Mouse (Mus musculus) adrenal gland, adult 18-20 months (tissue): ENCODE data around the gene Eif4a3. TPM values are rescaled to one million over a fixed set of nuclear protein-coding genes. Genes with fewer than 3 reads are reported as not detected.
"Not testable (repeated sequence)": the region's sequence is repeated elsewhere in the genome, so short reads cannot be mapped to it uniquely, and the experiment has no call there.

Experiments
- DNase-seq, 2 experiments: peaks; one replicate each; pipeline ENCODE4 v3.0.0; 2021 to 2022; ENCODE audit warnings: low spot score in 2 of 2
- total RNA-seq, 2 experiments: library from RNA; stranded (reverse); gene quantifications; 1 replicate in 1 of 2; 2 replicates in 1 of 2; pipeline ENCODE4 v1.2.3; 2021

Eif4a3 gene
- total RNA-seq, 2 experiments from 2014 or later, result 130 to 134 TPM

DNA sequence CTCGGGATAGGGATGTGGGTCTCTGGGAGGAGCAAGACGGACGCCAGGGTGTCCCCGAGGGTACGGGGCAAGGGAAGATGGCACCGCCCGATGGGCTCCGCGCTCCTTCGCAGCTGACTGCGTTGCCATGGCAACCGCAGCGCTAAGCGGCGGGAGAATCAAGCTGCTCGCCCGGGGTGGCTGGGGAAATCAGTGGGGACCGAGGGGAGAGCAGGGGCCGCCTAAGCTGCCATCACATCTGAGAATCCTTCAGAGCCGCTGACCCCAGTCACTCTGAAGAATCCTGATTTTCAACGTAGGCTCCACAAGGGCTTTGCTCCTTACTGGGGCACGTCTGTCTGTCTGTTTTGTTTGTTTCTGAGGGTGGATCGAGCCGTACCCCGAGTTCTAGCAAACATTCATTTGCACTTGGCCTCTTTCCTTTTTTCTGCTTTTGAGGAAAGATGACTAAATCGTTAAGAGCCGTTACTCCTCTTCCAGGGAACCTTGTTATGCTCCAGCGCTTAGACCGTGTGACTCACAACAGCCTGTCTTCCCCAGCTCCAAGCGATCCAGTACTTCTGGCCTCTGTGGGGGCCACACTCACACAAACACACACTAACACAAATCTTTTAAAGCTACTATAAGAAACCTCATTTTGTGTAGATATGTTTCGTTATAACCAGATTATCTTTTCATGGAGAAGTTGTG, 502 bp upstream of the Eif4a3 start:
- DNase-seq, result no peak

DNA sequence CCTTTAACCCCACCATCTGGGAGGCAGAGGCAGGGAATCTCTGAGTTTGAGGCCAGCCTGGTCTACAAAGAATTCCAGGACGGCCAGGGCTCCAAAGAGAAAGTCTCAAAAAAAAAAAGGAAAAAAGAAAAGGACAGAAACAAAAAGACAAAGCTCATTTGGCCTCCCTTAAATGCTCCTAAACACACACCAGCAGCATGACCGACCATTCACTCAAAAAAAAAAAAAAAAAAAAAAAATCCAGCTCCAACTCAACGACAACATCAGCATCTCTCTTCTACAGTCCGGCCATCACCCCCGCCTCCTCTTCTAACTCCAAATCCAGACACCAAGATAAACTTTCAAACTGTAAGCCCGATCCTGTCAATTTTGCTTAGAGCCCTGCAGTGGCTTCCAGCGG, 972 bp downstream of the Eif4a3 start:
- DNase-seq, result no peak

DNA sequence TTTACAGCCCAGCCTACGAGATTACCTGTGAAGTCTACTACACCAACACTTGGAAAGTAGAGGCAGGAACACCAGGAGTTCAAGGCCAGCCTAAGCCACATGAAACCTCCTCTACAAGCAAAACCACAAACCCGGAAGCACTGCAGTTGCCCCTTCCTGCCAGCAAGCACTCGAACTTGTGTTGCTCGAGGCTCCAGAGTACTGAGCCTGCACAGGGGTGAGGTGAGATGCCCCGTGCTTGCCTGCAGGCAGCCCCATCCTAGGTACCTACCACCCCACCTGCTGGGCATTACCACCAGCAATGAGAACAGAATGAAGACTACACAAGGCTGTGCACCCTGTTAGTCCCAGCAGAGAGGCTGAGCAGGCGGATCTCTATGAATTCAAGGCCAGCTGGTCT, 1.9 kb downstream of the Eif4a3 start:
- DNase-seq, result no peak

DNA sequence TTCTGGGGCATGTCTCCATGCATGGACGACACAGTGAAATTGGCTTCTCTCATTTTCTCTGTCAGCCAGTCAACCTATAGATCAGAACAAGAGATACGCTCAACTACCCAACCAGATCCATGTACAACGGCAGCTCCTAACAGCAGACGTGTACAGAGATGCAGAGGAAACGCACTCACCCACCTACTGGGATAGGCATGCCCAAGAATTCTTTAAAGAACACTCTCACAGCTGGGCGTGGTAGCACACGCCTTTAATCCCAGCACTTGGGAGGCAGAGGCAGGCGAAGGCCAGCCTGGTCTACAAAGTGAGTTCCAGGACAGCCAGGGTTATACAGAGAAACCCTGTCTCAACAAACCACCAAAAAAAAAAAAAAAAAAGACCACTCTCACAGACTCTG, 7.0 kb downstream of the Eif4a3 start:
- not testable (repeated sequence) for DNase-seq

DNA sequence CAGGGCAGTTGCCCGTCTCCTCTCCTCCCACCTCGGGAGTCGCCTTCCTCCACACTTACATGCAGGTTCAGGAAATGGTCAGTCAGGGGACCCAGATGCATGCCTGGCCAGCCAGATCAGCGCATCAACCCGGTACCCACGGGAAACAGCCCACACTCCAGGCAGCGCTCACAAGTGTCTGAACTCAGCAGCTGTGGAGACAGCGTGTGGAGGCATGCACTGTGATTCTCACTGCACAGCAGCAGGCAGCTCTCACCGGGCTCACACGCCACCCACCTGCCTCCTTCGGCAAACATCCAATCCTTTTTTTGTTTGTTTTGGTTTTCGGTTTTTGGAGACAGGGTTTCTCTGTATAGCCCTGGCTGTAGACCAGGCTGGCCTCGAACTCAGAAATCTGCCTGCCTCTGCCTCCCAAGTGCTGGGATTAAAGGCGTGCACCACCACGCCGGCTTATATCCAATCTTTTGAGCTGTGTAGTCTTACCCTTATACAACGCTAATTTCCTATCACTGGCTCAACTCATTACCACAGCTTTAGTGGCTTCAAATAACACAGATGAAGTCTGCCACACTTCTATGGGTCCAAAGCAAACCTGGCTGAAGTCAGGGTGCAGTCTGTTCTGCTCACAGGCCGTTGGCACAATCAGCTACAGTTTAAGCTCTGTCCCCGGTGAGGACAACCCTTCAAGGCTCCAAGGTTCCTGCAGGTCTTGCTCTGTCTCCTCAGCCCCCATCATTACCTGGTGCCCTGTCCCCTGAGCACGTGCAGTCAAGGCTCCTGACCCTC, 12.5 kb downstream of the Eif4a3 start:
- no peak for DNase-seq

DNA sequence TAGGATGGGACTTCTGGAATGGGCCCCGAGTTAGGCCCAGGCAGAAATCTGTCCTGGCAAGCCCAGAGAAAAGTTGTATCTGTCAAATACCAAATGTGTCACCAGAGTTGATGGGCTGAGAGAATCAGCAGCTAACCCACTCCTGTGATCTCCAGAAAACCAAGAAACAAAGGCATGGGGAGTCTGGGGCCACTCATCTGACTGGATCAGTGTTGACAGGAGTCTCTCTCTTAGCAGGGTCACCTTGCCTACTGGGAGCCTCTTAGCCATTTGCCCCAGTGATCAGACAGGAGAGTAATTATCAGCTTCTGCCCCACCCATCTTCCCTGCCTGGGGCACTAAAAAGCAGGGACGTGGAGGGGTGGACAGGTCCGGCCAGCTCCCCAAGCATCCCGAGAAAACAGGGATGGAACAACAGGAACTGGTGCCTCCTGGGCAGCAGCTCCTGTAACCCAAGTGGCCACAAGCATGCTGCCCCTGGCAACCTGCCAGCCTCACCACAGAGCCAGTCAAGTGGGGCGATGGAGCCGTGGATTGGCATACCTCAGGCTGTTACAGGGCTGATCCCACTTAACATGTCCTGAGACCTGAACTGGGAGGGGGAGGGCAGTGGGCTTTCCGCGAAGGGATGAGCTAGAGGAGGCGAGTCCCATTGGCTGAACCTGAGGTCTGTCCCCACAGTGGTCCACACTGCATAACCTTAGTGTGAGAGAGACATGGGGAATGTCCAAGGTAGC, 13.9 kb downstream of the Eif4a3 start:
- DNase-seq, result no peak

DNA sequence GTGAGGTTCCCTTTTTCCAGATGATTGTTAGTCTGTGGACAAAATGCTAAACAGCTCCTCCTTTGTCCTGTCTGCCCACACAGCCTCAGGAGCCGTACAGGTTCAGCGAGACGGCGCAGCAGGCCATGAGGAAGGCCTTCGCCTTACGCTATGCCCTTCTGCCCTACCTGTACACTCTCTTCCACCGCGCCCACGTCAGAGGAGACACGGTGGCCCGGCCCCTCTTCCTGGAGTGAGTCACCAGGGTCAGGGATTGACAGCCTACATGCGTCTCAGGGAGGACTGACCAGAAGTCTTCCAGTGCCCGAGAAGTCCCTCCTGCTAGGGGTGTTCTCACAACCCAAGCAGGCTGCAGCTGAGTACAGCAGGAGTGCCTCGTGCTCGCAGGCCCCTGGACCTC, 18.9 kb downstream of the Eif4a3 start:
- DNase-seq, result no peak

DNA sequence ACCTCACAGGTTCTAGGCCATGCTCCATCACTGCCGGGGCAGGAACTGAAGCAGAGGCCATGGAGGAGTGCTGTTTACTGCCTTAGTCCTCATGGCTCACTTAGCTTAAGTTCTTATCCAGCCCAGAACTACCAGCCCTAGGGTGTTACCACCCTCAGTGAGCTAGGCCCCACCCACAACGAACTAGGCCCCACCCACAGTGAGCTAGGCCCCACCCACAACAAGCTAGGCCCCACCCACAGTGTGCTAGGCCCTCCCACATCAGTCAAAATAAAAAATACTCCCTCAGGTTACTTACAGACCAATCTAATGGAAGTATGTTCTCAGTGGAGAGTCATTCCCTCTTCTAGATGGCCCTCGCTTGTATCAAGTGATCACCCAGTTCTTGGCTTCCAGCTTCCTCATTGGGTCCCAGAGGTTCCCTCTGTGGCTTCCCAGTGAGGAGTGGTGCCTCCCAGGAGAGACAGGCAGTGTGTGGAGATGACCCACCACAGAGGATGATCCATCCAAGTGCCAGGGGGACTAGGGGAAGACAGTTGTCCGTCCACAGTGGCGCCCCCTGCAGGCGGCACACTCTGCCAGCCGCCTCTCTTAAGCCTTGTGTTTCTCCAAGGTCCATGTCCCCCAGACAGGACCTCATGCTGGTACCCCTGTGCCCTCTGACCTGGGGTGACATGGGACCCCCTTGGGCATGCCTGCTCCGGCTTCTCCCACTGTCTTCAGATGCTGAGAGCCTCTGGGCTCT, 26.5 kb downstream of the Eif4a3 start:
- no peak for DNase-seq

DNA sequence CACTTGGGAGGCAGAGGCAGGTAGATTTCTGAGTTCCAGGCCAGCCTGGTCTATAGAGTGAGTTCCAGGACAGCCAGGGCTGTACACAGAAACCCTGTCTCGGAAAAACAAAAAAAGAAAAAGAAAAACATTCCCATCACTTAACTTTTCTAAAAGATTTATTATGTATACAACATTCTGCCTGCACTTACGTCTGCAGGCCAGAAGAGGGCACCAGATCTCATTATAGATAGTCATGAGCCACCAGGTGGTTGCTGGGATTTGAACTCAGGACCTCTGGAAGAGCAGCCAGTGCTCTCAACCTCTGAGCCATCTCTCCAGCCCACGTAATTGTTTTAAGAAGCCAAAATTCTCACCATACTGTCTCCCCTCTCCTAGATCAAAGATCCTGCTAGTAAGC, 27.4 kb downstream of the Eif4a3 start:
- DNase-seq, result not testable (repeated sequence)

DNA sequence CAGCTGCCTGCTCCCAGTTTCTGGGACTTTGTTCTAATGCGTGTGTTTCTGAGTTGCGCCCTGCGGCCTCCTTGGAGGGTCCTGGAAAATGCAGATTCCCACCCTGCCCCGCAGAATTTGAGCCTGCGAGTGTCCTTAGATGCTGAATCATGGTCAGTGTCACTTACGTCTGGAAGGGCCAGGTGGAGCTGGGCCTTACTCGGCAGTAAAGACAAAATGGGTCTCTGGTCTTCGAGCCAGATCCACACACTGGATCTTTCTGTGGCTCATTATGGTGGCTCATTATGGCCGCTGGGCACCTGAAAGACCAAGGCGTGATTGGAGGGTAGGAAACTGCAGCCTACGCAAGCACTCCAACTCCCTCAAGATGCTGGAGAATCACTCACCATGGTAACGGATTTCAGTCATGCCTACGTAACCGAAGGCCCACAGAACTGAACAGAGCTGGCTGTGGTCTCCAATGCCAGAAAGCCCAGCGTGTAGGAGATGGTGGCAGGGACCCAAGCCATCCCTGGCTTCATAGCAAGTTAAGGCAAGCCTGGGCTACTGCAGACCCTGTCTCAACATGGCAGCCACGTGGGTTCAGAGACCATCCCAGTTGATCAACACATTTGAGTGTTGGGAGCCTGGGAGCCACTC, 31.2 kb downstream of the Eif4a3 start:
- no peak for DNase-seq

DNA sequence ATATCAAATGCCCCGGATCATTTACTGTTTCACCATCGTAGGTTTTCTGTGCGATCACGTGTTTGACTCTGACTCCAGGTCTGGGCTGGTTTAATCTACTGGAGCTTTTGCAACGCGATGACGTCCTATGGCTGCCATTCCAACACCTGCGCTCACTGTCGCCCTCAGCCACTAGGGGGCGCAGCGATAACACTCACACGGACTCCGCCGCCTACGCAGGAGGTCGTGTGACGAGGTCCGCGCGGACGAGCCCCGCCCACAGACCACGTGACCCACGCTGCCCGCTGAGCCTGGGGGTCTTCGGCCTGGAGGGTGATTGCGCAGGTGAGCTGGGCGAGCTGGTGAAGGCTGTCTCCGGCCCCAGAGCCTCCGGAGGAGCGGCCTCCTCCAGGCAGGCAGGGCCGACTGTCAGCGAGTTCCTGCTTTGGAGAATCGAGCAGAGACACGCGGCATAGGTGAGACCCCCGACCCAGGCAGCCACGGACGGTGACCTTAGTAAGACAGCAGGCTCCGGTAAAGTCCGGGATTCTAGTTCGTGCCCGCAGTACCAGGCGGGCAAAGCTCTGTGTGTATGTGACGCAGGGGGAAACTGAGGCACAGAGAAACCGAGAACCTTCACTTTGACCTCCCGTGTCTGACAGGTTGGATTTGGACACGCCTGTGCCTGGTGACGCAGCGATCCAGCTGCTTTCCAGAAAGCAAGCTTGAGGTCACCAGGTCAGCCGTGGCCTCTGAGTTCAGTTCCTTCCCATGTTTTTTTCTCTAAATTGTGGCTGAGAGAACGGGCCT, 31.9 kb downstream of the Eif4a3 start, which contains the start of gene Gaa:
Gaa (plus strand) TSS at position 120 of the 789 bp plus-strand sequence.
- DNase-seq, result peak; percentile 98

DNA sequence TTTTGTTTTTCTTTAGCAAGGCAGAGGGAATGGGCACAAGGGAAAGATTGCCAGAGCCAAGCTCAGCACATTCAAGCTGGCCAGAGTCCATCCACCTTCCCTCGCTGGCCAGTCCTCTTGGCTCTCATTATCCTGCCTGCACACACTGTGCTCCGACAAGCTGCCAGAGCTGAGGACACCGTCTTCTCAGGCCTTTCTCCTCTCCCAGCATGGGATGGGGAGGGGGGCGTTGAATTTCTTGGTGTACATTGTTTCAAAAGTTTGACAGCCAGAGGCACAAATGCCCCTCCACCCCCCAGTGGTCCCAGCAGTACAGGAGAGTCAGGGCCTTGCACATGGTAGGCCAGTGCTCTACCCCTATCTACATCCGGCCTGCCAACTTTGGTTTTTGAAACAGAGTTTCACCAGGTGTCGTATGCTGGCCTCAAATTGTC, 32.6 kb downstream of the Eif4a3 start:
- DNase-seq, result no peak

DNA sequence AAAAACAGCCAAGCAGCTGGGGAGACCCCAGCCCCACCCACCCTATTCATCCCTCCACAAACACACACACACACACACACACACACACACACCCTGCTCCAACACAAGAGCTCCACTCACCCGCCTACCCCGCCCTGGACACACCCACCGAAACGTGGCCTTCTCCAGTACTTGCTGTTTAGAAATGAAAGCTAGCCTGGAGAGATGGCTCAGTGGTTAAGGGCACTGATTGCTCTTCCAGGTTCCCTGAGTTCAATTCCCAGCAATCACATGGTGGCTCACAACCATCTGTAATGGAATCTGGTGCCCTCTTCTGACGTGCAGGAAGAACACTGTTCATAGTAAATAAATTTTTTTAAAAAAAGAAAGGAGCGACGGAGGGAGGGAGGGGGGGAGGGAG, 34.1 kb downstream of the Eif4a3 start:
- no peak for DNase-seq

DNA sequence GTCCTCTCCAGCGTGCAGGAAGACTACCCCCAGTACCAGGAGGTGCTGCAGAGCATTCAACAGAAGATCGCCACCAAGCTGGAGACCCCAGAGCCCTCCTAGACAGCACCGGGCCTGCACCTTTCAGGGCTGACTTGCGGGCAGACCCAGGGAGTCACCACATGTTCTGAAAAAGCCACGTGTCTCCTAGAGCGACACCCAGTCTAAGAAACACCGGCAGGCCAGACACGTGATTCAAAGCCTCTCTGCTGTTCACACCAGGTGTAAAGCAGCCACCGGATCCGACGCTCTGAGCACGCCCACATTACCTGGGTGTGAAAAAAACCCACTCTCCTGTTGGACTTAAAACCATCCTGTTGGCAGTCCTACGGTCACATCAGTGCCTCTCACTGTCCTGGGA, 35.5 kb downstream of the Eif4a3 start:
- DNase-seq, result no peak

DNA sequence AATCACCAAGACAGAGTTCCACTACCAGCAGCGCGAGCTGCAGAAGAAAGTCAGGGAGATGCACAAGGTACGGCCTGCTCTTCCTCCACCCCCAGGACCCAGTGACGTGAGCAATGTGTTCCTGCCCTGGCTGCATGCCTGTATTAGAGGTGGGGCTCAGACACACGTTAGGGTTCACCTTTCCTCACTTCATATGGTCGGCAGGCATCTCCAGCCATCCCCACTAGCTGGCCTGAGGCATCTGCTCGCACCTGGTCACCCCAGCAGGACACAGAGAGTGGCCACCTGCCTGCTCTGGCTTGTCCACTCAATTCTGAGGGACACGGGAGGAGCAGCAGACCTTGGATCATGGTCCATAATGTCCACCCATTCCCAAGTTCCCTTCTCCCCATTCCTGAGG, 39.9 kb downstream of the Eif4a3 start:
- no peak for DNase-seq

DNA sequence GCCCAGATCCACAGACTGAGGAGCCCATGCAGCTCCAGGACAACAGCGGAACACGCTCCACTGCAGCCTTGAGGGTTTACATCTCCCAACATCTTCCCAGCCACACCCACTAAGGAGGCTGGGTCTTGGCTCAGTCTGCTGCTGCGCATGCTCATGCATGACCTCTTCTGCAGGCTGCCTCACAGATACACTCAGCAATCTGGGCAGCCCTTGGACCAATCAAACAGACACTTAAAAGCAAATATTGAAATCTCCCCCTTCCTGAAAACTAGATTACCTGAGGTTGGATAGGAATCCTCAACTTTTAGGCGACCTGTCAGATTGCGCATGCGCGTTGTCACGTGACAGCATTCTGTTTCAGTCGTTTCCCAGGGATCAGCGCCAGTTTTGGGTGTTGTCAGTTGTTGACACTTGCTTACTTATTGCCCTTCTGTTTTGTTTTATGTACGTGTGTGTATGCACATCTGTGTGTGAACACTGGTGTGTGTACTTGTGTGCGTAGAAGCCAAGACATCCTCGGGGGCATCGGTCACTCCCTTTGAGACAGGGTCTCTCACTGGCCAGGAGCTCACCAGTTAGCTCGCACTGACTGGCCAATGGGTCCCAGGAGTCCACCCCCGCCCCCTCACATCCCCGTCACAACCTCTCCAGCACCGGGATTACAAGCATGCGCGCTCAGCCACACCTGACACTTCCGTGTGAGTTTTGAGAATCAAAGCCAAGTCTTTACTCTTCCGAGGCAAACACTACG, 41.1 kb downstream of the Eif4a3 start:
- DNase-seq, result peak; percentile 27 to 54

DNA sequence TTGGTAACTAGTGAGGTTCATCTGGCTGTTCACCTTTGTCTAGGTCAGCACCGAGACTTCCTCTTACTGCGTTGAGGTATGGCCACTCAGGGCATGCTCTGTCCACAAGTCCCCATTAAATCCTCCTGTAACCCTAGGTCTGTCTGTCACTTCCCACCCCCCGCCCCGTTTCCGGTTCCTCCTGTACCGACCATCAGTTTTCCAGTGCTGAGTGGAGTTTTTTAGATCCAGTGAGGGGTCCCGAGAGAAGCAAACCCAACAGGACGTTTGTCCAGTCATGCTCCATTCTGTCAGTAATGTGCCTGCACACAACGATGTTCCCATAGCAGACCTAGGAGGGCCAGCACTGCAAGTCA, 41.7 kb downstream of the Eif4a3 start:
- no peak for DNase-seq

DNA sequence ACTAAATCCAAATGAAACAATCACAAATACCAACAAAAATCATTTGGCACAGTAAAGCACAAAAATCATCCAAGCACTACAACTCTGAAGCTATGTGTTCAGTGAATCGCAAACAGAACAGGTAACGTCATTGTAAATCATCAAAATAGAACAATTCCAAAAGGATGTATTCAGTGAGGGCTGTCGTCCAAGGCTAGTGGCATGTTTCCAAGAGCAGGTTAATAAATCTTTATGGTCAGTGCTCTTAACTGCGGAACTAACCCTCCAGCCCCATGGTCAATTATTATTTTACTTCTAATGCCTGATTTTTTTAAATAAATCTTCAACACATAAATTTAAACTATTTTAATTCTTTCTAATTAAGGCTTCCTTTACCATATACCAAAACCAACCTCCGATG, 43.3 kb downstream of the Eif4a3 start:
- not testable (repeated sequence) for DNase-seq

DNA sequence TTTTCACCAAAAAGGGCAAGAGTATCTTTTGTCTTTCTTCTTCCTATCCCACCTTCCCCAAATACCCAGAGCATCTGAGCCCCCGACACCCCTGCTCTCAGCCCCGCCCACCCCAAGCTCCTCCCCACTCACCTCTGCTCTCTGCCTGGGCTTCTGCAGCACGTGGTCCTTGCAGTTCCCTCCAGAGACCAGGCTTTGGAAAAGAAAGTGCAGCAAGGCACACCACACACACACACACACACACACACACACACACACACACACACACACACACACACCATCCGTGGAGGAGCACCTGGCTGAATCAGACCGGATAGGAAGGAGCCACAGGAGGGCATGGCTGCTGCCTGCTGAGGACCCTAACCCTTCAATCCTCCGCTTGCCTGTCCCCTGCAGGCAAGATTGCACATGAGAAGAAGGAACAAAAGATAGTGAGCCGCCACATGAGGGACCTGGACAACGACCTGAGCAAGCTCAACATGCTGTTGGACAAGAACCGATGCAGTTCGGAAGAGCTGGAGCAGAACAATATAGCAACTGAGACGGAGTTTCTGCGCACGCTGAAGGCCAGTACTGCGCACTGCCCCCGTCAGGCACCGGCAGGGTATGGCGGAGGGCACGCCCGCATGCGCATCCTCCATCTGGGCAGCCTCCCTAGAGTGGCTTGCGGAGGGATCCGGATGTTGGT, 46.9 kb downstream of the Eif4a3 start:
- no peak for DNase-seq
